Mouse (Mus musculus): Measurements from ENCODE around the gene Col7a1. TPM values are rescaled to one million over a fixed set of nuclear protein-coding genes. Genes with fewer than 3 reads are reported as not detected.

Gene Col7a1
- 1 to 10 TPM in 1 of 2 experiments, under 1 TPM in 1; 0.57 to 5.2 TPM for polyA plus RNA-seq (2017; shearing (Covaris generic))

GRCm38 (mm10) chr9:108953081-108953636, at the start of gene Col7a1:
TSS of gene Col7a1 (plus strand) at chr9:108953586.

GRCm38 (mm10) chr9:108914491-108914890, 38.9 kb upstream of the Col7a1 start, which contains the start of gene Tmem89:
TSS of gene Tmem89 (plus strand) at chr9:108914619.

GRCm38 (mm10) chr9:108936418-108937364, 16.7 kb upstream of the Col7a1 start, which contains the start of gene Uqcrc1:
TSS of gene Uqcrc1 (plus strand) at chr9:108936633.

GRCm38 (mm10) chr9:108985710-108986109, 32.3 kb downstream of the Col7a1 start, which contains the start of gene Ucn2:
TSS of gene Ucn2 (plus strand) at chr9:108986010.

GRCm38 (mm10) chr9:108991428-108992084, 38.2 kb downstream of the Col7a1 start, which contains the start of gene Pfkfb4:
TSS of gene Pfkfb4 (plus strand) at chr9:108991778.

Other genes starting within 250 kb of the Col7a1 start
- gene Ip6k2, start 169.8 kb upstream of the Col7a1 start, polyA plus RNA-seq (2017; shearing (Covaris generic)), result 10 to 100 TPM; 13.1 to 13.8 TPM
- 10 to 100 TPM; 15.6 to 21.2 TPM for gene Nckipsd, start 145.2 kb upstream of the Col7a1 start, polyA plus RNA-seq (2017; shearing (Covaris generic))
- under 1 TPM; 0.04 to 0.64 TPM for gene Celsr3, start 127.3 kb upstream of the Col7a1 start, polyA plus RNA-seq (2017; shearing (Covaris generic))
- gene Slc26a6, start 100.3 kb upstream of the Col7a1 start, polyA plus RNA-seq (2017; shearing (Covaris generic)), result 10 to 100 TPM; 14.3 to 22.6 TPM
- not detected for gene Tmem89, start 39.0 kb upstream of the Col7a1 start, polyA plus RNA-seq (2017; shearing (Covaris generic))
- 100 to 1,000 TPM; 280 to 352 TPM for gene Uqcrc1, start 17.0 kb upstream of the Col7a1 start, polyA plus RNA-seq (2017; shearing (Covaris generic))
- gene Ucn2, start 32.4 kb downstream of the Col7a1 start, polyA plus RNA-seq (2017; shearing (Covaris generic)), result not detected
- gene Pfkfb4, start 38.2 kb downstream of the Col7a1 start, polyA plus RNA-seq (2017; shearing (Covaris generic)), result 1 to 10 TPM; 5.4 to 8.1 TPM
- gene Shisa5, start 85.0 kb downstream of the Col7a1 start, polyA plus RNA-seq (2017; shearing (Covaris generic)), result 1,000 to 10,000 TPM; 3,949 to 4,230 TPM
- gene Trex1, start 106.1 kb downstream of the Col7a1 start, polyA plus RNA-seq (2017; shearing (Covaris generic)), result 100 to 1,000 TPM in 1 of 2 experiments, 10 to 100 TPM in 1; 75.8 to 103 TPM
- gene Atrip, start 120.5 kb downstream of the Col7a1 start, polyA plus RNA-seq (2017; shearing (Covaris generic)), result 10 to 100 TPM; 20.3 to 33.3 TPM
- 10 to 100 TPM; 14.1 to 15.8 TPM for gene Ccdc51, start 128.9 kb downstream of the Col7a1 start, polyA plus RNA-seq (2017; shearing (Covaris generic))
- 100 to 1,000 TPM; 511 TPM for gene Tma7, start 129.0 kb downstream of the Col7a1 start, polyA plus RNA-seq (2017; shearing (Covaris generic))
- 1 to 10 TPM; 4.4 to 5.4 TPM for gene Plxnb1, start 141.8 kb downstream of the Col7a1 start, polyA plus RNA-seq (2017; shearing (Covaris generic))
- gene Fbxw21, start 208.5 kb downstream of the Col7a1 start, polyA plus RNA-seq (2017; shearing (Covaris generic)), result under 1 TPM; 0.40 to 0.59 TPM
- gene Fbxw13, start 242.4 kb downstream of the Col7a1 start, polyA plus RNA-seq (2017; shearing (Covaris generic)), result under 1 TPM in 1 of 2 experiments, not detected in 1; 0.18 TPM

All from inflammation-experienced regulatory T-cells (primary cell).